Mouse (Mus musculus) adrenal gland (tissue): Measurements from ENCODE around the gene Fzd2.
"Not testable (repeated sequence)": the region's sequence is repeated elsewhere in the genome, so short reads cannot be mapped to it uniquely, and the experiment has no call there.

ENCODE experiments used
- intact Hi-C: fragments of 180-260 bp; cut with DNase I; formaldehyde crosslinking; loops from one replicate; pipeline ENCODE4 v1.15.1; 2025
- long read RNA-seq, 2 experiments: library from polyadenylated mRNA; unstranded; transcript quantifications; one replicate each; pipeline ENCODE4 v2.0.0; 2020; ENCODE audit warnings: borderline replicate concordance in 1 of 2; ENCODE audit not compliant: insufficient replicate concordance in 1 of 2

The Fzd2 gene
- long read RNA-seq, experiment 1, partial matches to known transcripts = 0 of 2 reads
- long read RNA-seq, experiment 1, other reads (novel, unspliced or antisense) = 0 of 2 reads
- long read RNA-seq, experiment 2, partial matches to known transcripts = 0 of 1 reads
- long read RNA-seq, experiment 2, other reads (novel, unspliced or antisense) = 0 of 1 reads

DNA sequence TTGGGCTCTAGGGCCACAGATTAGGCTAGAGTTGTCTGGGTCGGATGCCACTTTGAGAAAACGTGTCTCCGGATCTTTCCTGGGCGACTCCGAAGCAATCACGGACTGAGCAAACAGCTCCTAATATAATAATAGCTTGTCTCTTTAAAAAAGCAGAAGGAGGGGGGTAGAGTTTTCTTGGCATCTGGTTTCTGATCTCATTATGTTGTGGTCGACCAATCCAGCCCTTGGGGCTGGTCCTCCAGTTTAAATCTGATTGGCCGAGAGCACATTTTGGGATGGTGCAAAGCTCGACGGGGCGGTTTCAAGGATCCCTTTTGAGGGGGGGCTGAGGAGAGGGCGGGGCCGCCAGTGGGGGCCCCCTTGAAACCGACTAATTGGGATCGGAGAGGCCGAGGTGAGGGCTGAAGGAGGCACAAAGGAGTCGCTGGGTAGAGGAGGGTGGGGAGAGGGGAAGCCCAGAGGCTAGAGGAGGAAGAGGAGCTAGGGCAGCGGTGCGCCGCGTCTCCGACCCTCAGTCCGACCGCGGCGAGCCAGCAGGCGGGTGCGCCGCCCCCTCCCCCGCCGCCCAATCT is at the start of gene Fzd2:
Gene Fzd2 (plus strand): TSS at position 387 of the 575 bp plus-strand sequence.
- intact Hi-C loops = no loop called here

DNA sequence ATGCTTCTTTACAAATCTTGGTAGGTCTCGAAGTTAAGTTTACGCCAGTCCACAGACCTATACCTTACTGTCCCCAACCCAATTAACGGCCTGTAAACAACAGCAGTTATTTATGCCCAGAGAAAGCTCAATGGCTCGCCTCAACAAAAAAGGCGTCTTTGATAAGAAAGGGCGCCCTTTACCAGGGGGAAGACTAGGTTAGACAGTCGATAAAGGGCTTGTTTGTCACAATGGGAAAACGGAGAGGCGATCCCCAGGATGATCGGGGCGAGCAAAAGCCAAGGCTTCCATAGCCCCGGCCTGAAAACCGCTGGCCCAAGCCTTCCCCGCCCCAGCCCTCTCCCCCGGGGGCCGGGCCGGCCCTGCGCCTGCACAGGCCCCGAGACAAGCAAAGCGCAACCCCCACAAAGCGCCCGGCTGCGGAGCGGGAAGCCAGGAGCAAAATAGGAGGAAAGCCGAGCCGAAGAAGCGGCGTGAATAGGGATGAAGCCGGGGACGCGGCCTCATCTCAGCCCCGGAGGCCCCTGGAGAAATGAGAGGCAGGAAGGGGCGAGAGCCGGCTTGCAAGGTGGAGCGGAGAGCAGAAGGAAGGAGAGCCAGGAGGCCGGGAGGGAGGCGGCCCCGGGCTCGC is 48.7 kb upstream of the Fzd2 start:
- intact Hi-C loops = no loop called here

GRCm38 (mm10) chr11:102556031-102556715 is 48.0 kb upstream of the Fzd2 start, which contains the start of gene Gpatch8:
Gene Gpatch8, minus strand, starts transcription at chr11:102556392.
- intact Hi-C loops = no loop called here

DNA sequence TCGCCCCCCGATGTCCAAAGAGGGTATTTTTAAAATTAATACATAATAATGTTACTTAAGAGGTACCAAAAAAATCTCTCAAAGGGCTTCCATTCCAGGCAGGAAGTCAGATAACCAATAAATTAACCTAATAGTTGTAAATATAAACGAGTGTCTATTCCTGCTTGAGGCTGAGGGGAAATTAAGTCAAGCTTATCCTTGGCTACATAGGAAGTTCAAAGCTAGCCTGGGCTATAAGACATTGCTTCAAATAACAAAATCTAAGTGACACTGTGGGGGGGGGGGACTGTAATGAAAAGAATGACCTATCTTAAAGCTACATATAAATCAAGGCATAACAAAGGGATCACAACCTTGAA is 47.5 kb upstream of the Fzd2 start:
- intact Hi-C loops = no loop called here

- intact Hi-C loops = no loop called here
These were observed 46.8 kb upstream of the Fzd2 start for GRCm38 (mm10) chr11:102557386-102557785.

DNA sequence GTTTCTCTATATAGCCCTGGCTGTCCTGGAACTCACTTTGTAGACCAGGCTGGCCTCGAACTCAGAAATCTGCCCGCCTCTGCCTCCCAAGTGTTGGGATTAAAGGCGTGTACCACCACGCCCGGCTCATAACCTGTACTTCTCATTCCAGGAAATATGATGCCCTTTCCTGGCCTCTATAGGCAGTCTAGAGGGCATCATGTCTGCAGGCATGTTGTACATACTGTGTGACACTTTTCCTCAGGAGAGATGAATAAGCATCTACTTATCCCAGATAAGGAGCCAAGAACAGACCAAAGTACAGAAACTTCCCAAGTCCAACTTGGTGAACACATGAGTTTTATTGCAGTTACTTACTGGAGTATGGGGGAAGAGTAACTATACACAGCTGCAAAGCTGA is 45.5 kb upstream of the Fzd2 start:
- intact Hi-C loops = no loop called here

DNA sequence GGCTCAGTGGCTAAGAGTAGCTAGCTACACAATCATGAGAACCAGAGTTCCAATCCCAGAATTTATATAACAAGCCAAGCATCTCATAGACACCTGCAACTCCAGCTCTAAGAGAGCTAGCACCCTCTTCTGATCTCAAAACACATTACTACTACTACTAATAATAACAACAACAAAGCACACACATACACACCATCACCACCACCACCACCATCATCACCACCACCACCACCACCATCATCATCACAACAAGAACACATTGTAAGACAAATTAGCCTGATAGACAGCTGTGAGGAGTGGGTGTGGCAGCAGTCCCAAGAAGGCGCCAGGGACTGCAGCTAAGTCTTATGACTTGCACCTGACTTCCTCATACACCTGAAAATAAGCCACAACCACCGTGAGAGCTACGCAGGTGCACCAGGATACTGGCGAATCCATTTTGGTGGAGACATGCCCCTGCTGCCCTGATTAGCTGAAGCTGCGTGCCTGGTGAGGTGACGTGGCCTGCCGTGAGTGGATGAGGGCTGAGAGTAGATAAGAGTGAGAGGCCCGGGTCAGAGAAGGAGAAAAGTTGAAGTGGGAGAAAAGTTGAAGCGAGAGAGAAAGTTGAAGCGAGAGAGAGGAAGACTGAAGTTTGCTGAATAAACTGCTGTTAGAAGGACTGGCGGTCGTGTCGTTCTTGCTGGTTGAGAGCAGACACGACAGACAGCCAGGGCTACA is 39.1 kb upstream of the Fzd2 start:
- intact Hi-C loops = not testable (repeated sequence)

DNA sequence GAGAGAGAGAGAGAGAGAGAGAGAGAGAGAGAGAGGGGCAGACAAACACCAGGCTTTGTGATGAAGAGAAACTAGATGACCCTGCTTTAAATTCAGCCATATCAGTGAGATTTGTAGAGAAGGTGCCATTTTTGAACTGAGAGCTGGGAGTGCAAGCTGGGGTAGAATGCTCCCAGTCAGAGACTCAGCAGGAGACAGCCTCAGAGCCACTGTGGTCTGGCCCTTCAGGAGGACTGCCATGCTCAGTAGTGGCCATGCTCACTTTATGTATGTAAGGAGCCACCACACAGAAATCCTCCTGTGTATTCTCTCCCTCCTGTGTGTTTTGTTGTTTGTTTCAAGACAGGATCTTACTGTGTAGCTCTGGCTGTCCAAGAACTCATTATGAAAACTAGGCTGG is 38.5 kb upstream of the Fzd2 start:
- intact Hi-C loops = no loop called here

- intact Hi-C loops = no loop called here
These were observed 37.9 kb upstream of the Fzd2 start for GRCm38 (mm10) chr11:102566290-102566689.

- intact Hi-C loops = no loop called here
These were observed 37.0 kb upstream of the Fzd2 start for GRCm38 (mm10) chr11:102567157-102567556.

- intact Hi-C loops = no loop called here
These were observed 36.5 kb upstream of the Fzd2 start for GRCm38 (mm10) chr11:102567723-102568122.

DNA sequence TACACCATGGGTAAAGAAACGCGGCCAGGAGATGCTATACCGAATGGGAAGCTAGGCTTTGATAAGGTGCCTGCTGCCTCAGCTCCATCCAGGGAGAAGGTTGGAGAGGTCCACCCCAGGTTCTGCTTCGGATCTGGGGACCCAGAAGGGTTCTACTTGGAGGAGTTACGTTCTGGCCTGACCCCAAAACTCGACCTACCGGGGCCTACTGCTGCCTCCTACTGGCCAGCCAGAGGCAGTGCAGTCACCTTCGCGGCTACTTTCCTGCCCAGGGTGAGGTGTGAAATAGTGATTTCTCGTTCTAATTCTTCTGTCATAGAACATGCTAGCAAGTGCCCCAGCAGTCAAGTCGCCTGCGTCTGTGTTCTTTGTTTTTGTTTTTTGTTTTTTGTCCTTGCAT is 36.0 kb upstream of the Fzd2 start:
- intact Hi-C loops = no loop called here

- intact Hi-C loops = no loop called here
These were observed 35.3 kb upstream of the Fzd2 start for GRCm38 (mm10) chr11:102568756-102569377.

- intact Hi-C loops = loop anchor here (2.0 kb wide), 2 partner anchors 78 to 86 kb away; no protein-coding TSS in a partner anchor
These were observed 31.1 kb upstream of the Fzd2 start for GRCm38 (mm10) chr11:102572866-102573663.

GRCm38 (mm10) chr11:102575034-102575433 is 29.2 kb upstream of the Fzd2 start:
- intact Hi-C loops = no loop called here

- intact Hi-C loops = no loop called here
These were observed 28.0 kb upstream of the Fzd2 start for GRCm38 (mm10) chr11:102576050-102576754.

GRCm38 (mm10) chr11:102578341-102579118 is 25.7 kb upstream of the Fzd2 start:
- intact Hi-C loops = no loop called here

DNA sequence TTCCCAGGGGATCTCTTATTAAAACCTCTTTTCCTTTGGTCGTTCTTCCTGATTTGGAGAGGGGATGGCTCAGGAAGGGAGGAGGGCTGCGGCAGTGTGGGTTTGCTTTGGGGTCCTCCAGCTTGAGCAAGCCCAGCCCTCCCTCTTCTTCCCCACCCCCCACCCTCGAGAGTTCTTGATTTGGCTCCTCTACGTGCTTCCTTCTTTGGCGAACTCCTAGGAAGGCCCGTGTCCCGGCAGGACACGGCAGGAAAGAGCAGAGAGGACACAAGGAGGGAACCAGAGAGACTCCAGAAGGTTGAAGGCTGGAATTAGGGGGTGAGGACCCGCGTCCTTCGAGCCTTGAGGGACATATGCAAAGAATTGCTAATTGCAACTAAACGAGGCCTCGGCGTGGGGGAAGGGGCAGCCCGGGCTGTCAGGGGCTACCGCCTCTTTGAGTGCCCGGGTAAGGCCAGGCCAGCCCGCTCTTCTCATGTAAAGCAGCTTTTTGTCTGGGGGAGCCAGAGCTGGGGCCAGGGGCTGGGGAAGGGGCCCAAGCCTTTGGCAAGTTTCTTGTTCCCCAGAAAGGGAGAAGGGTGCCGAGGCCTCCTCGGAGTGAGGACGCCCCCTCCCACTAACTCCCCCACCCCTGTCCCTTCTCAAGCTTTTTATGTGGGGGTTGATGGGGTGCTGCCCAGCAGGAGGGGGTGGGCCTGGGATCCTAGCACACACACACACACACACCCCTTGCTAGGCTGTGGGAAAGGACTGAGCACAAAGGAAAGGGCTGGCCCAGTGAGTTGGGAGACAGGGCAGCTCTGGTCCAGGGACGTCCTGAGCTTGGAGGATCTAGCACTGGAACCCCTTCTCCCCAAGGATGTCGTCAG is 24.8 kb upstream of the Fzd2 start, which contains the start of gene Gm11627:
Gene Gm11627 (minus strand): TSS at position 297 of the 869 bp plus-strand sequence.
- intact Hi-C loops = no loop called here
